Mouse (Mus musculus) lung, postnatal 10 days (tissue): ENCODE measurements at regions not wholly inside any gene's neighbourhood (a gene's known extent, or its start where the extent isn't known, plus 50 kb on each side); places are given as distances from the start of the nearest gene placed in this dataset.
A peak's percentile ranks its signal among the peaks of the same experiment; 100 is the strongest.

Source experiments
- DNase-seq: peaks from one replicate; pipeline ENCODE4 v3.0.0; 2021

DNA sequence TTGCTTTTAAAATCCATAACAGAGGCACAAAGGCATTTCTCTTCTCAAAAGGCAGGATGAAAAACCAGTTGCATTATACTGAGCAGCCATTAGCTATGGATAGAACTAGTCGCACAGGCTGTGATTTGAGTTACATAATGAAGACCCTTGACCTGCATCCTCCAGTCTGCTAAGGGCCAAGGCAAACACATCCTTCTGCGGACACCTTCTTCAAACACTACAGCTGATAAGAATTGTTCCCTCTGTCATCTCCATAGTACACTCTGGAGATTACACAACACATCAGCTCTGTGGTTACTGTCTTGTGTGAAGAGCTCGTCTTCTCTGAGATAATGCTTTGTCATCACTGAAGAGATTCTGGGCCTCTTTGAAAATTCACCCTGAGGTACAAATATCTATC lies 307.3 kb upstream of the Clint1 start:
- no peak for DNase-seq

- DNase-seq, result peak; percentile 4
Measured at GRCm38 (mm10) chr11:45545896-45546626, 305.8 kb upstream of the Clint1 start.

GRCm38 (mm10) chr11:45546861-45547260 lies 305.0 kb upstream of the Clint1 start:
- DNase-seq, result no peak

- no peak for DNase-seq
Measured at GRCm38 (mm10) chr11:45550376-45550775, 301.5 kb upstream of the Clint1 start.

- DNase-seq, result no peak
Measured at GRCm38 (mm10) chr11:45577469-45578154, 274.2 kb upstream of the Clint1 start.

DNA sequence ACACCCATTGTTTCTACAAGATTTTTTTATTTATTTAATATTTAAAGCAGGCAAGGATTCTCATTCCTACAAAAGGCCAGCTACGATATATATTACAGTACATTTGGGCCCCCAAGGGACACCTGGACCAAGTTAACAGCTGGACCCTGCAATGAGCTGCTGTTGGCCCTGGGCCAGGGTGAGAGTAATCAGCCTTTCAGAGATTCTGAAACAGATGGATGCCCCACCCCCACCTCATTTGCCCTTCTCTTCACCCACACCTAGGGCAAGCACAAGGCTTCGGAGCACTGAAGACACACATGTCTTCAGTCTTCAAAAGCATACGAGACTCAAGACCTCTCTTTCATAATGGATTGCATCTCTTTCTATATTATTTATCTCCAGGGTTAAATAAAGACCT lies 259.5 kb upstream of the Clint1 start:
- no peak for DNase-seq

- no peak for DNase-seq
Measured at GRCm38 (mm10) chr11:45592890-45593642, 258.8 kb upstream of the Clint1 start.

DNA sequence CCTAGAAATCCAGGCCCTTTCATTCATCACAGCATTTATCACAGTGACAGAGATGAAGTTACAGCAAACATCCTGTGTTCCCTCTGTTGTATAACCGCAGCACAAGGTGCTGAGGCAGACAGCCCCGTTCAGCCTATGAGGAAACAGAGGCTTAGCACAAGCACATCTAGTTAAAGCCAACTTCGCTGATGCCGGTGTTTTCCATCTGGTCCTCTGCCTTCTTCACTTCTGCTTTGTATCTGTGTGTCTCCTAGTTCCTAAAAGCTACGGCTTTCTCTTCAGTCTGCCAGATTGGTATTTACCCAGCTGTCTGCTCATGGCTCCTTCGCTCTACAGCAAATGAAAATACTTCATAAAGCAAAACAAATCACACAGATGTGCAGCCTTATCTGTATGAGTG lies 256.5 kb upstream of the Clint1 start:
- no peak for DNase-seq

GRCm38 (mm10) chr11:45621824-45622223 lies 230.0 kb upstream of the Clint1 start:
- DNase-seq, result no peak

GRCm38 (mm10) chr11:45622701-45623100 lies 229.2 kb upstream of the Clint1 start:
- DNase-seq, result no peak

GRCm38 (mm10) chr11:45624233-45624632 lies 227.6 kb upstream of the Clint1 start:
- no peak for DNase-seq

DNA sequence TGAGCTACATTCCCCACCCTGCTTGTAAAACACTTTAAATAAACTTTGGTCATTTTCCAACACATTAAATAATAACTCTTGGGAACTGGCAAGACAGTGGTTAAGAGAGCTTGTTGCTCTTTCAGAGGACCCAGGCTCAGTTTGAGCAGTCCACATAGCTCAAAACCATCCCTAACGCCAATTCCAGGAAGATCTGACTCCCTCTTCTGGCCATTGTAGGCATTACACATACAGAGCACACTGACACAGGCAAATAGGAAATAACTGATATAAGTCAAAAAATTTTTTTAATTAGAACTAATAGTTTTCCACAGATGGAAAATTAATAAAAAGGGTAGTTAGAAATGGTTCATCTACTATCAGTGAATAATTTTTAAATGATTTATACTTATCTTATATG lies 222.6 kb upstream of the Clint1 start:
- peak; percentile 29 for DNase-seq

- DNase-seq, result no peak
Measured at GRCm38 (mm10) chr11:45634535-45635235, 217.2 kb upstream of the Clint1 start.

GRCm38 (mm10) chr11:45635896-45636295 lies 216.0 kb upstream of the Clint1 start:
- no peak for DNase-seq

- DNase-seq, result no peak
Measured at GRCm38 (mm10) chr11:45639236-45639635, 212.6 kb upstream of the Clint1 start.

GRCm38 (mm10) chr11:45642142-45642756 lies 209.6 kb upstream of the Clint1 start:
- no peak for DNase-seq

DNA sequence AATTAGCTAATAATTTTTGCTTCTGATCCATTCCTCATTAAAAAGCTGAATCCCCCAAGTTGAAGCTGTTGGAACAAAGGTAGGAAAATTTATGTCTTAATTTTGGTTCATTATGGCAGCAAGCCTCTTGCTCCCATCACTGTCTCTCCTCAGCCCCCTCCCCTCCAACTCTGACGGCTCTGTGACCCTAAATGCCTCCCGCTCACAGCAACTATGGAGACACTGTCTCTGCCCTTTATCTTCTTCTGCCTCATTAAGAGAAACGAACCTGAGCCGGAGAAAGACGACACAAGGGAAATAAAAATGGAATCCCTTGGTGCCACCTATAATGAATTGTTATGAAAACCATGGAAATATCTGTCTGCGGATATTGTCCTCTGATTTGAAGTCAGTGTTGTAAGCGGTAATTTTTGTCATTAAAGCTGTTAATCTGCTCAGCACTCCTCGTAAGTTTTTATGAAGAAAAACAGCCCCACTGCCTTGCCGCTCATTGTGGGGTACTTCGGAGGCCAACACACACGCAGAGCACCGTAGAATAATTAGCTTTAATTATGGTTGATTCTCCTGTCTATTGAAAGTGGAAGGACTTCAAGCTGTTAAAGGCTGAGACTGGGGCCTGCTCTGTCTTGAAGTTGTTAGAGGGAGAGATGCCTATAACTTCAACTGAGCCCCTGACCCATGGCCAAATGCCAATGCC lies 208.1 kb upstream of the Clint1 start:
- DNase-seq, result no peak

DNA sequence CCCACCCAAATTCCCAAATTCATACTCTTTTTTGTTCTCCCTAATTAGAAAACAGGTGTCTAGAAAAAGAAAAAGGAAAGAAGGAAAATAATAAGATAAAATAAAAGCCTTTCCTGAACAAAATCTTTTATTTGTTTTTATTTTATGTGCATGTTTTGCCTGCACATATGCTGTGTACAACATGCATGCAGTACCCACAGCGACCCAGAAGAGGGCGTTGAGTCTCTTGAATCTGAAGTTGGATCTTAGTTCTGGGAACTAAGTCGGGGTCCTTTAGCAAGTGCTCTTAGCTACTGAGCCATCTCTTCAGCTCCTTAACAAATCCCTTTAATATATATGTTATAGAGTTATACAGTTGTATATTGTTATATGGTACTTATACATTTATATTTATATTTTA lies 206.0 kb upstream of the Clint1 start:
- DNase-seq, result no peak

DNA sequence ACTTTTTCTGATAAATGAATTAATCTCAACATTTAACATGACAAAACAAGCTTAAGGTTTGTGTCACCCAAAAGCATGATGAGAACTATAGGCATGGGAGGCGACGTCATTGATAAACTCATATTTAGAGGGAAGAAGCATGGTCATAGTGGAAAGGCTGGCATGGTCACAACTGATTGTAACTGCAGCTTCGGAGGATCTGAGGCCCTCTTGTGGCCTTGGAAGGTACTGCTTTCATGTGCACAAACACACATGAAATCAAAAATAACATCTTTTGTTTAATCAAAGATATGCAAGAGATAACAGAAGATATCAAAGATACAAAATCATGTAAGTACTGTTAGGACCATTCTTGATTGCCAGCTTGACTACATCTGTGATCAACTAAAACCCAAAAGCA lies 204.0 kb upstream of the Clint1 start:
- DNase-seq, result peak; percentile 7

DNA sequence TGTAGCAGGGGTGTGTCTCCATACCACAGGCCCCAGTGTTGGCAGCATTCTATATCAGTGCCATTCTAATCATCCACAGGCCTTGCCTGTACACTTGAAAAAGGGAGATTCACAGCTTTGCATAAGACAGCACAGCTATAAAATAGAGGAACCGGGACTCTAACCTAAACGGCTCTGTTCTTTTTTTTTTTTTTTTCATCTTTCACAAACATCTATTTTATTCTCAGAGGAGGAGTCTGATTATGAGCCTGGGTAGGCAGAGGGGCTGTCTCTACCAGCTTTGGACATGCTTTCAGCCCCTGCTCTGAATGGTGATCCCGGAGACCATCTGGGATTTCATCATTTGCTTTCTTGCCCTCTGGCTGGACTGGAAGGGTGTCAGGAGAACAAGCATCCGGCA lies 195.6 kb upstream of the Clint1 start:
- DNase-seq, result no peak

DNA sequence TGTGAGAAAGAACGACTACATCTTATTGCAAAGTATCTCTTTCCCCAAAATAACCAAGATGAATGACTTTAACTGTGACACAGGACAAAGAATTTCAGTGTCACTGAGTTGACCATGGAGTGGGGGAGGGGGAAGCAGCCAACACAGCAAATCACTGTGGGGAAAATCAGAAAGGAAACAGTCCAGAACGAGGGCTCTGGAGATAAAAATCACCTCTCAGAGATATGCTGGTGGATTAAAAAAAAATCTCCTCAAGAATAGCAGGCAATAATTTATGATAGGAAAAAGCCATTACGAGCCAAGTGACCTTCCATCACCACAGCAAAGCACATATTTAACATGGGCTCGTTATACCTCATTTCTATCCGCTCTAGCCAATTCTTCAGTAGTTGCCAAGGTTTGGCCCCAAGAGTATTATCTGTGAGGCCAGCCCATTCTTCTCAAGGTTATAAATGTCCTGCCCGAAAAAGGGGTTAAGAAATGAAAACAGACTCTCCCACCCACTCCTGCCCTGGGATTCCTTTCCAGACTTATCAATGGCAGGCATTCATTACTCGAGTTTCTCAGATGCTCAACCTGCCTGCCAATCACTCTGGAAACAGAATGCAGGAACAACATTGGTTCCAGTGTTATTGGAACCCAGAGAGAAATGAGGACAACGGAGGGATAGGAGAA lies 181.6 kb upstream of the Clint1 start:
- DNase-seq, result no peak
